Mouse (Mus musculus) lung, postnatal 4 days (tissue): ENCODE results near the gene Ttc23.
A peak's percentile ranks its signal among the peaks of the same experiment; 100 is the strongest.

Source experiments
- DNase-seq, 2 experiments: peaks; one replicate each; pipeline ENCODE4 v3.0.0; 2021

Ttc23 gene

DNA sequence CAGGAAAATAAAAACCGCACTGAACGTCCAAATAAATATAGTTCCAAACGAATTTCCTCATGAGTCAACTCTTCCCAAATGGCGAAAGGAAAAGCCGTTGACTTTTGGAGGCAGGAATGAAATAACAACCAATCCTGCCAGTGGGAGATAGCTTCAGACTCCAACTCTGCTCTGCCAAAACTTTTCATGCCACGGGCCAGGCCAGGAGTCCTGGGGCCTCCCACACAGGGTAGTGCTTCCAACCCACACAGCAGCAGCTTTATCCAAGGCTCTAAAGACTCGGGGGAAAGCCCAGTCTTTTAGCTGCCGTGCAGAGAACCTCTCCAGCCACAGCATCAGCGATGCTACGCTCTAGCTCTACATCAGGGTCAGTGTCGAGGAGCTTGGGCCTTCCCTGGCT lies 107.4 kb downstream of the Ttc23 start:
- DNase-seq = peak; percentile 16 to 42

DNA sequence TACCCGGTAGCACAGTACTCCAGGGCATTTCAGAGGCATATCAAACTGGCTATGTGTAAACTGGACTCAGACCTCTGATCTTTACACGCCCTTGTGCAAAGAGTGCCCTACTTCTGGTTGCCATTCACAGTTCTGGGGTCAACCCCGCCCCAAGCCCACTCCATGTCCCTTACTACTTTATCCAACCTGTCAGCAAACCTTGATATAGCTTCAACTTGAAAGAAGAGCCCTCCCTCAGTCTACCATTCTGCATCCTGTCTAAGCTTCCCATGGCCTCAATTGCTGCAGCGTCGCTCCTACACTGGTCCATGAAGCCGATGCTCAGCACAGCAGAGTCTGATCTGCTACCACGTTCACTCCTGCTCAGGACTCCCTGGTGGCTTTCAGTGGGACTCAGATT lies 108.2 kb downstream of the Ttc23 start:
- no peak for DNase-seq

DNA sequence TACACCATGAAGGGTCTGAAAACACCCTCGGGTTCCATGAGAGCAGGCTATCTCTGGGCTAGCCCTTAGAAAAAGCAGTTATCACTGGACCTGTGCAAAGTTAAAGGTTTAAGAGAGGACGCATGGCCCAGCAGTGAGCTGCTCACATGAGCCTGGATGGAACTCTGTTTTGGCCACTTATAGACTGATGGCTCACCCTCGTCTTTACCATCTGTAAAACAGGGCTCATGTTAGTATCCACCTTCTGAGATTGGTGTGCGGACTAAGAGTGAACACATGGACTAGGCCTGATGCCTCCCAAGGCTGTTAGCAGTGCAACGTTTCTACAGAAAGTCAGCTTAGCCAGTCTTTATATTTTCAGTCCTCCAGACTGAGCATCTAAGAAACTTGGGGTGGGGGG lies 109.4 kb downstream of the Ttc23 start:
- DNase-seq = no peak

DNA sequence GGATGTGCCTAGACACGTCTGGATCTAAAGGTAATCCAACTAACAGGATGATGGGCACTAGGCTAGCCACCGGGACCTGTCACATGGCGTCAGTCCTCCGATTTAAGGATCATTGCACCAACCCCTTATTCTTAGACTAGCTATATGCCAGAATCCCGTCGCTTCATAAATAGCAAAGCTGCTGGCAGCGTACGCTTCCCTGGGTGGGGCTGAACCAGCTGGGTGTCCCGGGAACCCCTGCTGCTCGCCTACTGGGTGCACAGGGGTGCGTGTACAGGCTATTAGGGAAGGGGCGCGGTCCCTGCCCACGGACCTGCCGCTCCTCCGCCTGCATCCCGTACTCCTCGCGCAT lies 111.3 kb downstream of the Ttc23 start:
- no peak for DNase-seq

DNA sequence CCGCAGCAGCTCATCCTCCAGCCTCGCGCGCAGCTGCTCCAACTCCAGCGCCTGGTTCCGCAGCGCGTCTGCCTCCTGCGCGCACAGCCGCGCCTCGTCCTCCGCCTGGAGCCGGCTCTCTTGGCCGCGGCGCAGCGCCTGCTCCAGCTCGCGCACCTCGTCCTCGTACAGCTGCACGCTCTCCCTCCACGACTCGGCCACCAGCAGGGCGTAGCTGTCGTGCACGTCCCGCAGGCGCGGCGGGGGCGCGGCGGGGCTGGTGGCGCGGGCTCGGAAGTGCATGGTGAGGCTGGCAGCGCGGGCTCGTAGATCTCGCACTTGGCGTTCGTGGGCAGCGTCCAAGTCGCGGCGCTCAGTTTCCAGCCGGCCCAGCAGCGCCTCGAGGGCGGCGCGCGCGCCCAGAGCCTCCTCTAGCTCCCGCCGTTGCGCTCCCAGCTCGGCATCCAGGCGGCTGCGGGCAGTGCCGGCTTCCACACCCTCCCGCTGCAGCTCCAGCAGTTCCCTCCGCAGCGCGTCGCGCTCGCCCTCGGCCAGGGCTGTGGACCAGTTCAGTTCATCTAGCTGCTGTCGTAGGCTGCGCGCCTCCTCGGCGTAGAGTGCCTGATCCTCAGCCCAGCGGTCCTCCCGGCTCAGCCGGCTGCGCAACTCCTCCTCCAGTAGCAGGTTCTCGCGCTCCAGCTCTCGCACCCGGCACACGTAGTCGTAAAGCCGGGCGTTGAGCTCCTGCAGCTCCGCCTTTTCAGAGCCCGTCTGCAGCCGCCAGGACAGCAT lies 111.8 kb downstream of the Ttc23 start:
- peak; percentile 69 to 80 for DNase-seq

DNA sequence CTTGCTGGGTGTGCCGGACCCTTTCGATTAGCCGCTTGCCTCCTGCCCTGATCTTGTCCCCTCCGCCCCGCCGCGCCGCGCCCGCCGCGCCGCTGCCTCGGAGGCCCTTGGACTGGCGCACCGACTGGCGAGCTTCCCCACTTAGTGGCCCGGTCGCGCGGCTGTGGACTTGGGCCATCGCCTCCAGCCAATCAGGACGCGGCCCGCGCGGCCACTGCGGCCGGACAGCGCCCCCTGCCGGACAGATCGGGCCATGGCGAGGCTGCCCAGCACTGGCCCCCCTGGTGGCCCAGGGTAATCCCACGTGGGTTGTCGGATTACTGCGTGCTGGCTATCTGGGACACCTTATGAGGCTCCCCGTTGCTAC lies 112.4 kb downstream of the Ttc23 start, which contains the start of gene Synm:
Gene Synm (minus strand): TSS at position 114 of the 367 bp plus-strand sequence.
- peak; percentile 94 to 96 for DNase-seq

DNA sequence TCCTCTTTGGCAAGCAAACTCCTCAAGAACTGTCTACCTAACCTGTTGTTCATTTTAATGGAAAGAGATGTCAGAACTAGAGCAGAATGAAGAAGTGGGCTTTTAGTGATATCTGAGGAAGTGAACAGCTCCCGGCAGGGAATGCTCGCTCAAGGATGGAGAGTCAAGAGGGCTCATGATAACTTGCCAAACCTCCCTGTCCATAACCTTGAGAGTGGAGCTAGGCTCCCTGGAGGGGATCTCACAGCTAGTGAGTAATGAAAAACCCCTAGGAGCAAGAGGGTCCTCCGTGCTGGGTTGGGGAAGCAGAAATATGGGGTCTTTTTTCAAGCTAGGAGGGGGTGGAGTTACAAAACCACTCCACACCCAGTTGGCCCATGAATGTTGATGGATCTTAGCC lies 116.4 kb downstream of the Ttc23 start:
- no peak for DNase-seq

DNA sequence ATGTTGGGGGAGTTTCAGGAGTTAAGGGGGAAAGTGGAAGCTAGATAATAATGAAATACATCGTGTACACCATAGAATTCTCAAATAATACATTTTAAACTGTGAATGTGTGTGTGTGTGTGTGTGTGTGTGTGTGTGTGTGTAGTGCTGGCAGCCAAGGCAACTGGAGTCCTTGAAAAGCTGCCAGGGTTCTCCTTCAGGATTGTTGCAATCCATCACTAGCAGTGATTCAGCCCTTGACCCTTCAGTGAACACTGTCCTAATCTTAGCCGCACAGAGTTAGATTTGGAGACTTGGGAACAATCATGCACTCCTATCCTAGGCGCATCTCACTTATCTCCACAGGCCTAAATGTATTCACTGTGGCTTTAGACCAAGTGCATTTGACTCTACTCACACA lies 120.9 kb downstream of the Ttc23 start:
- peak in 1 of 2 experiments; percentile 18 for DNase-seq

DNA sequence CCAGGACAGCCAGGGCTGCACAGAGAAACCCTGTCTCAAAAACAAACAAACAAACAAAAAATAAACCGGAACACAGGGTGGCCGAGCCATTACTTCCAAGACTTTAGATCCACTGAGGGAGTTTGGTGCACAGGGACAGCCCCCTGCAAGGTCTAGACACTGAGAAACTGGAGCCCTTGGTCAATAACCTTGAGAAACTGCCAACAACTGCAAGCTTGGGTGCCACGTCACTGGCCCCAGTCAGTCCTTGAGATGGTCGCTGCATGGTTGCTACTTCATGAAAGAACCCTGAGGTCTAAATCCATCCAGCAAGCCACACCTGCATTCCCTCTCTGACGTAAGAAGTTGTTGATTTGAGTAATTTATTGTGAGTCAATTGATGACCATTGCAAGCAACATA lies 122.3 kb downstream of the Ttc23 start:
- DNase-seq = no peak

DNA sequence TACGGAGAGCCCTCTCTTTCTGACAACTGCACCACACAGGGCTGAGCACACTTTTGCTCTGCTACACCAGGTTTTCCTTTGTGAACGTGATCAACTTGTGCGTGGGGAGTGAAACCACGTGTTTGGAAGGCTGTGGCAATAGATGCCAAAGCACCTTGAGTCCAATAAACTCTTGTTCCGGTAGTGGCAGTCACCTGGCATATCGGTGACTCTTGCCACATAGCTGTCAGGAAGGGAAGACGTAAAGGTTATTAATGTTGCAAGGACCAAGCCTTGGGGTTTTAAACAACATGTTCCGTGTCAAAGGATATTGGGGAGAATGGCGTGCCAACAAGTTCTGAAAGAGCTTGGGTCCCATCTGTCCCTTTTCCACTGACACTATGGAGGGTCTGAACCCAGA lies 125.0 kb downstream of the Ttc23 start:
- peak in 1 of 2 experiments; percentile 13 for DNase-seq

DNA sequence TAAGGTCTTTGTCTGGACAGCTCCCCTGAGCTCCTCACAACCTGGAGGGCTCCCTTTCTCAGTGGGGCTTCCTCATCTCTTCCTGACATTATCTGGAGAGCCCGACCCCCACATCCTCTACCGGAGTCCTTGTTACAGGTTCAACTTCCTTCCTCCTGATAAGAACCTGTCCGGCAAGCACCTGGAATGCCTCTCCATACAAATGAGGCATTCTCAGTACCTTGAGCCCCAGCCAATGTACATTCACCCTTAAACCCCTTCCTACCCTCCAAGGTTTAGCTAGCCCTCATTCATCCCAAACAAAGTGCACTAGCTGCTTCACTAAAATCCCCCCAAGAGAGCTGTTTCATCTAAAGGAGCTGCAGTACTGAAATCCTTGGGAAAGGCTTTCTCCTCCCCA lies 128.4 kb downstream of the Ttc23 start:
- peak; percentile 9 to 21 for DNase-seq

DNA sequence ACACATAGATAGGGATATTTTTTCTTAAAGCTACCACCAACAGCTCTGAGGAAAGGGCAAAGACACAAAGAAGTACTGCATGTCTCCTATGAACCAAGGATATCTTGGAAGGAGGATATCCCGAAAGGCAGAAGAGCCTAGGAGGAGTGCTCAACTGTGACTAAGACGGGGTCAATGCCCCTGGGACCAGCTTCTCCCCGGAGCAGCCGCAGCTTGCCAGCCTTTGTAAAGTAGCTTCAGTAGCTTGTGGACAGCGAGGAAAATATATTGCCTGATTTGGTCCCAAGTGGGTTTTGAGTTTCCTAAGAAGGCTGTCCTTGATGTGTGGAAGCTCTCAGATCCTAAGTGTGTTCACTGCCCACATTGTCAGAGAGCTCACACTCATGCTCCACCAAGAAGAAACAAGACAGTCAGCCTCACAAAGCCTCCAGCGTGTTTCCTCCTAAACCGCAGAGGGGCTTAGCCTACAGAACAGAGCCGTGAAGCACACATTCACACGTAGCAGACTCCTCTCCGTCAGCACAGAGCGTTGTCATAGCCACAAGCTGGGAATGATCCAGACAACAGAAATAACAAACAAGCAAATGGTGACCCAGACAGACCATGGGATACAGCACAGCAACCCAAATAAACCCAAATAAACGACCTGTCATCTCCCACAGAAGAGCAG lies 129.6 kb downstream of the Ttc23 start:
- DNase-seq = peak in 1 of 2 experiments; percentile 19

DNA sequence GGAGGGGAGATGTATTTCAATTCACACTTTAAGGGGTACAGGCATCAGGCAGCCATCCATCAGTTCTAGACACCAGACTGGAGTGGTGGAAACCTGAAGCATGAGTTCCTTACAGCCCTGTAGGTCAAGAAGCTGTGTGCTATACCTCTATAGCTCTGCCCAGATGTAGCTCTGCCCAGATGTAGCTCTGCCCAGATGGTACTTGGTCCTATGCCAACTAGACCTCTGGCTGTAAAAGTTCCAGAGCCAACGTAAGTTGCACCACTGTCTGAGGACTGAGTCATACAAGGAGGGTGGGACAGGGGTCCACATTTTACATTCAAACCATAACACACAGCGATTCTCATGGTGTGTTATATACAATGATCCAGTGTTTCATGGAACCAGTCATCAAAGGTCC lies 140.7 kb downstream of the Ttc23 start:
- no peak for DNase-seq

DNA sequence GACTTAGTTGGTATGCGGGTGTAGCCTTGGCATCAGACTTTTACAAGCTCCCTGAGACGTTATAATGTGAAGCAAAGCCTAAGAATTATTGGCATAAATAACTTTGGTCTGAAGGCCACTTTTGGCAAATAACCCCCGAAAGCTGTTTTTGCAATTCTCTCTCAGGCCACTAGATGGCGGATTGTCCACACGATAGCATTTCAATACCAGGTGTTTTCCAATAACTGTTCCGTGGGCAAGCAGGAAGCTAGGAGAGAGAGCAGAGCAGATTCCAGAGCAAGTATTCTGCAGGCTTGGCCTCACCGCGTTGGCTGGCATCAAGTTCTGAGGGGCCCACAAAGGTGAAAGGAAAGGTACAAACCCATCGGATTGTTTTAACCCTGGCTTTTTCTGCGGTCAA lies 141.5 kb downstream of the Ttc23 start:
- peak; percentile 44 to 75 for DNase-seq

DNA sequence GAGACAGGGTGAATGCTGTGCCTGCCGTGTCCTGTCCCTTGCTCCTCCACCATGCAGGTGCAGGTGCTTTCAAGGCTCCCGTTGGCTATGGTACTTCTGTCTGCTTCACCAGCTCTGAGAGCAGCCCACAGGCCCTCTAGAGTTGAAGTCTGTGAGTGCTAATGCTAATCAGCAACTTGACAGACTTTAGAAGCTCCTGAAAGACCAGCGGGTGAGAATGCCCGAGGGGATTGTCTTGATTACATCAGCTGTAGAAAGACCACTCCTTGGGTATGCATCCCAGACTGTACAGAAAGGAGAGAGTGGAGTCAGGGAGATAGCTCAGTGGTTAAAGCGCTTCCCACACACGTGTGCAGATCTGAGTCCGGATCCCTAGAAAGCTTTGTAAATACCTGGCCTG lies 144.0 kb downstream of the Ttc23 start:
- DNase-seq = peak in 1 of 2 experiments; percentile 7

DNA sequence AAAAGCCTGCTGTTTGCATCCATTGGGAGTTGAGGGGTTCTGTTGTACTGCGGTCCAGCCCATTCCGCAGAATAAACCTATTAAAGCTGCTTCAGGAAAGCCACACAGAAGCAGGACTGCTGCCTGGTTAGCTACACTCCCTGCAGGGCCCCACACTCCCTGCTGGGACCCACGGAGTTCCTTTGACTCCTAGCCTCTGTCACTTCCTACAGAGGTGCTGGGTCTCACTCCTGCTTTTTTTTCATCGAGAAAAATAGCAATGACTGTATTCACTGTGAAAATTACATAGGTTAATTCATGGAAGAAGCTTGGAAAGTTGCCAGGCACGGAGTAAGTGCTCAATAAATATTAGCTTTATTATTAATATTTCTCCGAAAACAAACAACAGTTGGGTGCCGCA lies 146.2 kb downstream of the Ttc23 start:
- peak in 1 of 2 experiments; percentile 9 for DNase-seq

DNA sequence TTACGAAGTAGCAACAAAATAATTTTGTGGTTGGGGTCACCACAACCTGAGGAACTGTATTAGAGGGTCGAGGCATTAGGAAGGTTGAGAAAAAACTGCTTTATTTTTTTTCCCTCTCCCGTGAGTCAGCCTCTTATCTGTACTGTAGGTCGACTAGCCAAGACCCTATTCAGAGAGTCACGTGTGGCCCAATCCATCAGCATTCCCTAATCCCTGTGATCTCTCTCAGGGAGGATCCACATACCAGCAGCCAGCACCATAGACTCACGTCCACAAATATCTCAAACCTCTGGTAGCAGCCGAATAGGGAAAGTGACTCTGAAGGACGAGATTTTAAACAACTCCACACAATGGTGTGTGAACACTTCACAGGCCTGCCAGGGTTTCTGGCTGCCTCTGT lies 149.9 kb downstream of the Ttc23 start:
- DNase-seq = no peak

DNA sequence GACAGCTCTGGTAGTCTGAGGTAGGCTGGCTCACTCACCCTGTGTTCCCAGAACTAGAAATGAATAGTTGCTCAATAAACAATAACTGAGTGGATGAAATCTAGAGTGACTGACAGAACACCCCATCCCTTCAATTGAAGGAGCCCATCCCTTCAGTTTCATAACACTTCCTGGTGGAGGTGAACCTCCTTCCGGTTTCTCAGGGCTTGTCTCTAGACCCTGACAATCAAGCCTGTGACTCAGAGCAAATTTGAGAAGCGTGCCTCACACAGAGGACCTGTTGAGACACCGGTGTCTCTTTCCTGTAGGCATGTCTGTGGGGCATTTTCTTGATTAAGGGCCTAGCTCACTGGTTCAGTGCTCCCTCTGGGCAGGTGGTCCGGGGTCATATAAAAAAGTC lies 151.3 kb downstream of the Ttc23 start:
- DNase-seq = no peak

DNA sequence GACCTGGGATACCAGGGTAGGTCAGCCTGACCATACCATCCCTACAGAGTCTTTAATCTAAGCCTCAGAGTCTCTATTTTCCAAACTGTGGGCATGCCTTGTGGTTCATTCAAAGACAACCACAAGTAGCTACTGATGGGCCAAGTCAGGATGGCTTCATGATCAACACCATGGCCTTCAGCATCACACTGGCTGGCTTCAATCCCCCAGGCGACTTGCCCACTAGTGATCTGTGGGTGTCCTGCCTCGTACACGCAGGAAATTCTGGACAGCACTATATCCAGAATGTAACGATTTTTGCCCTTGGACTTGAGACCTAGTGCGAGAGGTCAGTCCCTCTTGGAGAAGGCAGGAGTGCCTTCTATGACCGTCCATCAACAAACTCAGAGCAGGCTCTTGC lies 153.3 kb downstream of the Ttc23 start:
- DNase-seq = no peak

DNA sequence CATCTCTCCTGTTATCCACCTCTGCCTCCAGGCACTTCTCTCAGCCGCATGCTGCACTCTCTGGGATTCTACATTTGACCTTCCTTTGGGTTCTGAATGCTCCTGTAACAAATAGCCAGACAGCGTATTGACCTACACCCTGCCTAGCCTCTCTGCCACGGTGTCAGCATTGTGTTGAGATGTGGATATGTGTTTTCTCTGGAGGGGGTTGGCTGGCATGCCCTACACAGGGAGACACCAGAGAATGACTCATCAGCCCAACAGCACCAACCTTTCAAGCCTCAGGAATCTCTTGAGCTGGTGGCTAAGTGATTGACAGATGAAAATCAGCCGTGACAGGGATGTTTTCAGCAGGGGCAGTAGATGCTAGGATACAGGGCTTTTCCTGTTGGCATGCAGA lies 153.8 kb downstream of the Ttc23 start:
- no peak for DNase-seq

DNA sequence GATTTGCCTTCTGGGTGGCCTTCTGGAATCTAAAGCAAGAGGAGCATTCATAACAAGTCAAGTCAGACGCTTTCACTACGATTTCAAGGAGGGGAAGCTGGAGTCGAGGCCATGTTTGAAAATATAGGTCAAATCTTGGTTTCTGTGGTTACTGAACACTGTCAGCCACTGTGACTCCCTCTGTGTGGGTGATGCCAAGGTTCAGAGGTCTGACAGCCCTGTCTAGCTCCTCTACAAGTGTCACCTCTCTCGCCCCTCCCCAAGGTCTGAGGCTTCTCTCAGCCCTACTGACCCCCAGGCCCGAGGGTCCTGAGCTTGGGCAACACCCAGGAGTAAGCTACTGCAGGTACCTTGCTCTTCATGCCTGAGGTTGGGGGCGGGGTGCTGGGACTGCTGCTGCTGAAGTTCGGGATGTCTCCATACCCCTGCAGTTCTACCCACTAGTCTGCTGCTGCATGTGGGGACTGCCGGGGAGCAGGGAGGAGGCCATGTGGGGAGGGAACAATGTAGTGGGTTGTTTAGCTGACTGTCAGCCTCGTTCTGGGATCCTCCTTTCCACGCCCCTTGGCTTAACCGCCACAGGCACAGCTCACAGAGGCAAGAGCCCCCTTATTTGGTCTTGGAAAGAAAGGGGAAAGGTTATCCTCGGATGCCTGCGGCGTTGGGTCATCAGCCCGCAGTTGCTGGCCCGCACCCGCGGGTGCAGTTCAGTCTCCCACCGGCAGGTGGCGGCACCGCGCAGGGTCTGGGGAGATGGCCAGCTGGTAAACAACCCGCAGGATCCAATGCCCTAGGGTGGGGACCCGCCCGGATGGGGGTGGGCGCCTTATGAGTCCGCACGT lies 156.0 kb downstream of the Ttc23 start:
- peak; percentile 91 to 94 for DNase-seq

DNA sequence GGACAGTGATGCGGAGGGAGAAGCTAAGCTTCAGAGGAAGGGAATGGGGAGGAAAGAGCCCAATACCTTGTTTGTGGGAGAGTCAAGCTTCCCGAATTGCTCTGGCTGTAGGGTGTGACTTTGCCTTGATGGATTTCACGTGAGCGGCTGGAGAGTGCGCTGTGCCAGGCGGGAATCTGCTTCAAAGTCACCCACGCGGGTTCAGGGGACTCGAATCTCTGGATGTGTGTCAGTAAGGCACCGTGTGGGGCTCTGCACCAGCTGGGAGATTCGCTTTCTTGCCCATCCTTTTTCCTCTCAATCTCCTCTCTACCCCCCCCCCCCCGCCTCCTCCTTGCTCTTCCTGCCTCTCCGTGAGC lies 156.6 kb downstream of the Ttc23 start:
- no peak for DNase-seq
